Mouse (Mus musculus) lung, embryonic 15.5 days (tissue): ENCODE measurements at regions not wholly inside any gene's neighbourhood (a gene's known extent, or its start where the extent isn't known, plus 50 kb on each side); places are given as distances from the start of the nearest gene placed in this dataset.

ENCODE experiments used
- ATAC-seq: fragments of 200-750 bp; cut with Nextera tagmentation; 2 replicates; pipeline ENCODE4 v1.8.0; 2017; ENCODE audit warnings: moderate number of reproducible peaks, borderline replicate concordance; ENCODE audit not compliant: low FRiP score, low TSS enrichment; ENCODE audit errors: extremely low read depth
- H3K27ac ChIP-seq: fragments of 300-500 bp; sonication (generic); 2 replicates; pipeline ENCODE4 v1.5.1; 2015; ENCODE audit warnings: moderate library complexity, mild to moderate bottlenecking, inconsistent platforms
- H3K27me3 ChIP-seq: fragments of 300-500 bp; sonication (generic); 2 replicates; pipeline ENCODE4 v1.6.1; 2015; ENCODE audit warnings: inconsistent platforms
- H3K36me3 ChIP-seq: fragments of 300-500 bp; sonication (generic); 2 replicates; pipeline ENCODE4 v1.6.1; 2015; ENCODE audit warnings: inconsistent platforms
- H3K4me1 ChIP-seq: fragments of 300-500 bp; sonication (generic); 2 replicates; pipeline ENCODE4 v1.6.1; 2015; ENCODE audit warnings: inconsistent platforms
- H3K4me2 ChIP-seq: fragments of 300-500 bp; sonication (generic); 2 replicates; pipeline ENCODE4 v1.6.1; 2015; ENCODE audit warnings: inconsistent platforms, mild to moderate bottlenecking, moderate library complexity
- H3K4me3 ChIP-seq: fragments of 300-500 bp; sonication (generic); 2 replicates; pipeline ENCODE4 v1.5.1; 2015; ENCODE audit warnings: mild to moderate bottlenecking, inconsistent platforms
- H3K9ac ChIP-seq: fragments of 300-500 bp; sonication (generic); 2 replicates; pipeline ENCODE4 v1.6.1; 2015; ENCODE audit warnings: inconsistent platforms
- H3K9me3 ChIP-seq: fragments of 300-500 bp; sonication (generic); 2 replicates; pipeline ENCODE4 v1.6.1; 2016; ENCODE audit warnings: inconsistent platforms
- WGBS: fragments of 180-500 bp; shearing (Covaris S2); methylation state at CpG from one replicate; pipeline ENCODE4 v1.1.7; 2015; 5-methylcytosine and 5-hydroxymethylcytosine counted together

DNA sequence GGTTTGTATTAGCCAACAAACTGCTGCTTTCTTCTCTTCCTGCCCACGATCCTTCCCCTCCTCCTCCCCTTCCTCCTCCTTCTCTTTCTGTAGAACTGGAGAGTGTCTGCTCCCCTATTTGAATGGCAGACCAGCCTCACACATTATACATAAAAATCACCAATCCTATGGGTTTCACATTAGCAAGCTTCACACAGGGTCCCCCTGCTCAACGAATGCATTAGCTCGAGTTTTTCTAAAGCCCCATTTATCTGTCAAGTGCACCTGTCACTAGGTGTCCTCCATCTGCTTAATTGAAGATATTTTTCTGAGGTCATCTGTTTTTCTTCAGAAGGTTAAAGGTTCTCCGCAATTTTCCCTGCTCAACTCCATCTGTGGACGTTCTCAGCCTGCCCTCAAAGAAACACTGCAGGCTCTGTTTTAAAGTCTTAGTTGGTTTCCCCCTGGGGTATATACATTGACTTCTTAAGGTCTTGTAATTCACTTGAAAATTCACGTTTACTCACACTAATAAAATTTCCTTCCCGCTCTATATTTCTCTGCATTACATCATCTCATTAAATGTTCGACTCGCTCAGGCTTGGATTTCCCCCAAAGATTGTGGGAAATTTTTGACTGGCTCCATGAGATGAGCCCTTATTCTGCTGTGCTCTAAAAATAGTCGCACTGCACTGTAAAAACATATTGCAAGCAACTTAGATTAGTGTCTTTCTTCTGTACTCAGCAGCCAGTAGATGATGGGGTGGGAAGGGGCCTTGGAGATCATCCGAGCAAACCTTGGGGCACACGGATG lies 105.3 kb downstream of the Mex3b start:
- WGBS, result 49% methylated on average over 12 of the region's 12 CpGs
- no peak overlapping the region for H3K27ac ChIP-seq
- H3K4me2 ChIP-seq, result no peak overlapping the region
- no peak overlapping the region for H3K9ac ChIP-seq
- no peaks in the 10 kb centered on the region for H3K4me1 ChIP-seq
- no peak overlapping the region for H3K4me3 ChIP-seq
- H3K9me3 ChIP-seq, result no peaks in the 10 kb centered on the region
- no peaks in the 10 kb centered on the region for H3K36me3 ChIP-seq
- ATAC-seq, result no peak
- no peaks in the 10 kb centered on the region for H3K27me3 ChIP-seq

GRCm38 (mm10) chr7:82990708-82991107 lies 123.6 kb downstream of the Mex3b start:
- no peaks in the 10 kb centered on the region for H3K36me3 ChIP-seq
- no peak overlapping the region for H3K9ac ChIP-seq
- no peak overlapping the region for H3K27ac ChIP-seq
- no peak overlapping the region for H3K4me3 ChIP-seq
- H3K4me2 ChIP-seq, result no peak overlapping the region
- H3K27me3 ChIP-seq, result no peaks in the 10 kb centered on the region
- ATAC-seq, result no peak
- H3K4me1 ChIP-seq, result no peaks in the 10 kb centered on the region
- H3K9me3 ChIP-seq, result no peaks in the 10 kb centered on the region

- Histone ChIP-seq H3K36me3 (no peaks in the 10 kb centered on the region), H3K4me2 (no peak overlapping the region), H3K4me3 (no peak overlapping the region), H3K9ac (no peak overlapping the region), H3K9me3 (no peaks in the 10 kb centered on the region), H3K27me3 (no peaks in the 10 kb centered on the region), H3K27ac (no peak overlapping the region), H3K4me1 (no peaks in the 10 kb centered on the region)
- 65% methylated on average over 5 of the region's 5 CpGs for WGBS
- no peak for ATAC-seq
Observed at GRCm38 (mm10) chr7:82993136-82993535, 126.0 kb downstream of the Mex3b start.

- 62% methylated on average over 2 of the region's 2 CpGs for WGBS
- no peak for ATAC-seq
- no peaks in the 10 kb centered on the region for H3K27me3 ChIP-seq
Observed at GRCm38 (mm10) chr7:82998848-82999247, 131.7 kb downstream of the Mex3b start.

GRCm38 (mm10) chr7:83007540-83007939 lies 140.4 kb downstream of the Mex3b start:
- no peak overlapping the region for H3K9ac ChIP-seq
- H3K27me3 ChIP-seq, result no peaks in the 10 kb centered on the region
- no peaks in the 10 kb centered on the region for H3K4me1 ChIP-seq
- no peak overlapping the region for H3K4me2 ChIP-seq
- 84% methylated on average over 4 of the region's 4 CpGs for WGBS
- no peaks in the 10 kb centered on the region for H3K36me3 ChIP-seq
- no peak overlapping the region for H3K4me3 ChIP-seq
- no peak for ATAC-seq
- no peak overlapping the region for H3K27ac ChIP-seq
- no peaks in the 10 kb centered on the region for H3K9me3 ChIP-seq

More at GRCm38 (mm10) chr7:82998848-82999247, 131.7 kb downstream of the Mex3b start:
- Histone ChIP-seq H3K9me3 (no peaks in the 10 kb centered on the region), H3K4me1 (no peaks in the 10 kb centered on the region), H3K9ac (no peak overlapping the region), H3K4me3 (no peak overlapping the region), H3K36me3 (no peaks in the 10 kb centered on the region), H3K27ac (no peak overlapping the region), H3K4me2 (no peak overlapping the region)

DNA sequence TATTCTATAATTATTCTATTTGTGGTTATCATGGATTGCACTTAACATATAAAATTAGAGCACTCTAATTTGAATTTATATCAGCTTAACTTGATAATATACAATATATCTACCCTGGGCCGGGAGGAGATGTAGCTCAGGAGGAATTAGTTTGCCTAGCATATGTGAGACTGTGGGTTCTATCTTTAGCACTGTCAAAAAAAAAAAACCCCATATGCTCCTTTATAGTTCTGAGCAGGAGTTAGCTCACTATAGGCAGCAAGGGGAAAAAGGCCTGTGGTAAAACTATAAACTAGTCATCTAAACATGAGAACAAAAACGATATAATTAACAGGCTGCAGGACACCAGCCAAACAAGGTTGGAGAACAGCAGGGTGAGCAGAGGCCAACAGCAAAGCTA lies 145.0 kb downstream of the Mex3b start:
- Histone ChIP-seq H3K9me3 (no peaks in the 10 kb centered on the region), H3K4me2 (no peak overlapping the region), H3K4me3 (no peak overlapping the region), H3K4me1 (no peaks in the 10 kb centered on the region), H3K36me3 (no peaks in the 10 kb centered on the region), H3K9ac (no peak overlapping the region), H3K27me3 (no peaks in the 10 kb centered on the region), H3K27ac (no peak overlapping the region)
- 73% methylated on average over 2 of the region's 2 CpGs for WGBS
- ATAC-seq, result no peak

- ATAC-seq, result no peak
- Histone ChIP-seq H3K9me3 (no peaks in the 10 kb centered on the region), H3K27me3 (no peaks in the 10 kb centered on the region), H3K4me1 (no peaks in the 10 kb centered on the region), H3K27ac (no peak overlapping the region), H3K36me3 (no peaks in the 10 kb centered on the region), H3K4me2 (no peak overlapping the region), H3K4me3 (no peak overlapping the region), H3K9ac (no peak overlapping the region)
- WGBS, result 55% methylated on average over 7 of the region's 7 CpGs
Observed at GRCm38 (mm10) chr7:83014725-83015690, 147.9 kb downstream of the Mex3b start.

DNA sequence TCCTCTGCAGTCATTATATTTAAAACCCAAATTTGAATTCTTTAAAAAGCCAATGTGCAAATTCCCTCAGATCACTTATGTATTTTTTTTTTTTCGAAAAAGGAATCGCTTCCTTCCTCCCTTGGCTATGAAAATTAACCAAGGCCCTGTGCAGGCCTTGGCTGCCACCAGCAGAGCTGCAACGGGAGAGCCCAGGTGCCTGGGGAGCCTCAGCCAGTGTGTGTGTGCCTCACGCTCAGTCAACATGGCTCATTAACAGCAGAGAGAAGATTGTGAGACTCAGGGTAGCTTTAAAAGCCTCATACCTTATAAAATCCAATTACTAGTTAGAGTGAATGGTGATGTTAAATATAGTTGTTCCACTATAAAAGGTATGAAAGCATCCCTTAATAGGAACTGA lies 148.6 kb downstream of the Mex3b start:
- Histone ChIP-seq H3K9ac (no peak overlapping the region), H3K27me3 (no peaks in the 10 kb centered on the region), H3K27ac (no peak overlapping the region), H3K4me2 (no peak overlapping the region), H3K4me3 (no peak overlapping the region), H3K4me1 (no peaks in the 10 kb centered on the region), H3K9me3 (no peaks in the 10 kb centered on the region), H3K36me3 (no peaks in the 10 kb centered on the region)
- 44% methylated on average over 4 of the region's 4 CpGs for WGBS
- no peak for ATAC-seq

- H3K4me1 ChIP-seq, result no peaks in the 10 kb centered on the region
- no peaks in the 10 kb centered on the region for H3K27me3 ChIP-seq
- WGBS, result 37% methylated on average over 4 of the region's 4 CpGs
- no peak overlapping the region for H3K4me3 ChIP-seq
- no peak overlapping the region for H3K4me2 ChIP-seq
- H3K9ac ChIP-seq, result no peak overlapping the region
- H3K27ac ChIP-seq, result no peak overlapping the region
- H3K9me3 ChIP-seq, result no peaks in the 10 kb centered on the region
- no peaks in the 10 kb centered on the region for H3K36me3 ChIP-seq
- ATAC-seq, result no peak
Observed at GRCm38 (mm10) chr7:83016566-83016965, 149.4 kb downstream of the Mex3b start.

- no peak overlapping the region for H3K4me2 ChIP-seq
- no peak for ATAC-seq
- H3K4me1 ChIP-seq, result no peaks in the 10 kb centered on the region
- H3K9ac ChIP-seq, result no peak overlapping the region
- H3K27me3 ChIP-seq, result no peaks in the 10 kb centered on the region
- no peaks in the 10 kb centered on the region for H3K9me3 ChIP-seq
- 80% methylated on average over 2 of the region's 2 CpGs for WGBS
- H3K36me3 ChIP-seq, result no peaks in the 10 kb centered on the region
- H3K27ac ChIP-seq, result no peak overlapping the region
- H3K4me3 ChIP-seq, result no peak overlapping the region
Observed at GRCm38 (mm10) chr7:83020584-83020983, 153.5 kb downstream of the Mex3b start.

DNA sequence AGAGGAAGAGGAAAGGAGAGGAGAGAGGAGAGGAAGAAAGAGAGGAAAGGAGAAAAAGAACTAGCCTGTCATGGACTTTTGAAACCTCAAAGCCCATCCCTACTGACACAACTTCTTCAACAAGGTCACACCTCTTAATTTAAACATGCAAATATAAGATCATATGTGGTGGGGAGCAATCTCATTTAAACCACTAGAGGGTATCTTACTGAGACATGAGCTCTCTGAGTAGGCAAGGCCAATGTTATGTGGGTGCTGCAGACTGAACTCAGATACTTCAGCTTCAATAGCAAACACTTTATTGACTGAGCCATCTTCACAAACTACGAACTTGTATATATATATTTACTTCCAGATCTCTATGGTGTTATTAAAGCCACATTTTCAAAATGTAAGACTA lies 156.9 kb downstream of the Mex3b start:
- no peak overlapping the region for H3K4me2 ChIP-seq
- H3K9ac ChIP-seq, result no peak overlapping the region
- no peak overlapping the region for H3K27ac ChIP-seq
- 71% methylated on average over 1 of the region's 1 CpGs for WGBS
- ATAC-seq, result no peak
- no peaks in the 10 kb centered on the region for H3K27me3 ChIP-seq
- H3K4me3 ChIP-seq, result no peak overlapping the region
- H3K4me1 ChIP-seq, result no peaks in the 10 kb centered on the region
- H3K36me3 ChIP-seq, result no peaks in the 10 kb centered on the region
- H3K9me3 ChIP-seq, result no peaks in the 10 kb centered on the region

DNA sequence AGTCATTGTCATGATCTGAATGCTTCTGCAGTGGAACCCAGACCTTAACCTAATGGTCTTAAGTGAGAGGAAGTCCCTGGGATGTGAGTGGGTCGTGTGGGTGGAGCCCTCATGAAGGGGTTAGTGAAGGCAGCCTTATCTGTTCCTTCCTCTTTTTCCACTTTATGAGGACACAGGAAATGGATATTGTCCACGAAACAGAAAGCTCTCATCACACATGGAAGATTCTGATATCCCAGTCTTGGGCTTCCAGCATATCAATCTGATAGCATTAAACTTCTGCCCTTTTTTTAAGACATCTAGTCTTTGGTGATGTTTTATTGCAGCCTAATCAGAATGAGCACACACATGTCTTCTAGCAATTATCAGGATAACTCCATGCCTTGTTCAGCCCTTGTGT lies 164.0 kb downstream of the Mex3b start:
- H3K36me3 ChIP-seq, result no peaks in the 10 kb centered on the region
- no peak overlapping the region for H3K4me2 ChIP-seq
- H3K27ac ChIP-seq, result no peak overlapping the region
- no peaks in the 10 kb centered on the region for H3K27me3 ChIP-seq
- ATAC-seq, result no peak
- H3K4me3 ChIP-seq, result no peak overlapping the region
- no peak overlapping the region for H3K9ac ChIP-seq
- H3K4me1 ChIP-seq, result no peaks in the 10 kb centered on the region
- WGBS, result 54% methylated on average over 2 of the region's 2 CpGs
- H3K9me3 ChIP-seq, result no peaks in the 10 kb centered on the region
